21 mouse cellular contexts compared by ENCODE assay signal in the genomic region with DNA sequence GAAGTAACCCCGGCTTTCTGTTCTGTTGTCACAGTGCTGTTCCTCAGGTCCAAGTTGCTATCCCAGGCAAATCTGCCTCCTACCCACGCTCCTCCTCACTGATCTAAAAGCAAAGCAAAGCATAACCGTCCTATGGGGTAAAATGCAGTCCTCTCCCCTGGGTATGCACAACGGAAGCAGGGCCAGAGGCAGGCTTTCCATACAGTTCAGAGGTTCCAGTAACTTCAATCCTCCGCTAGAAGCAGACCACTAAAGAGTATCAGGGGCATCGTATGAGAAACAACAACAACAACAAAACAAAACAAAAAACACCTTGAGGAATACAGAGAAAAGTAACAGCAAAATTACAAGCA.
"Had no signal": no experiment of that assay in that cellular context is flagged by ENCODE, and none has a peak within 500 bp of the region (broad histone marks: within the 10 kb centered on the region; RNA-seq: fewer than 3 reads in every experiment).

No protein-coding gene starts in this region.

- DNase-seq: kidney, adult 11 months; kidney, adult 8-10 months; kidney, postnatal 10 days; kidney, postnatal 36 days; left cerebral cortex, postnatal 4 days; lung, adult 2 months; lung, postnatal 14 days; lung, postnatal 4 days; midbrain, embryonic 14.5 days; right cerebral cortex, adult 18-20 months; right cerebral cortex, postnatal 25 days; thymus, adult 18-20 months had no signal

- H3K4me3 ChIP-seq: kidney, embryonic 15.5 days; limb, embryonic 12.5 days; limb, embryonic 15.5 days; liver, embryonic 12.5 days; liver, embryonic 15.5 days; neural tube, embryonic 12.5 days; neural tube, embryonic 15.5 days; stomach, embryonic 15.5 days had no signal

- H3K4me2 ChIP-seq: kidney, embryonic 15.5 days; limb, embryonic 12.5 days; limb, embryonic 15.5 days; liver, embryonic 12.5 days; liver, embryonic 15.5 days; midbrain, embryonic 11.5 days; neural tube, embryonic 12.5 days; neural tube, embryonic 15.5 days; stomach, embryonic 15.5 days had no signal

- ATAC-seq: liver, embryonic 12.5 days had no signal

- H3K27ac ChIP-seq: liver, embryonic 12.5 days; liver, embryonic 15.5 days; neural tube, embryonic 12.5 days; neural tube, embryonic 15.5 days; stomach, embryonic 15.5 days had no signal

- H3K4me1 ChIP-seq: neural tube, embryonic 12.5 days had no signal

- H3K36me3 ChIP-seq: kidney, embryonic 15.5 days; limb, embryonic 12.5 days; limb, embryonic 15.5 days; neural tube, embryonic 12.5 days; neural tube, embryonic 15.5 days; stomach, embryonic 15.5 days had no signal

- H3K9ac ChIP-seq: kidney, embryonic 15.5 days; limb, embryonic 12.5 days; limb, embryonic 15.5 days; liver, embryonic 12.5 days; liver, embryonic 15.5 days; neural tube, embryonic 12.5 days; neural tube, embryonic 15.5 days; stomach, embryonic 15.5 days had no signal

- H3K27me3 ChIP-seq: kidney, embryonic 15.5 days; limb, embryonic 12.5 days; limb, embryonic 15.5 days; liver, embryonic 12.5 days; liver, embryonic 15.5 days; neural tube, embryonic 12.5 days; neural tube, embryonic 15.5 days; stomach, embryonic 15.5 days had no signal

- H3K9me3 ChIP-seq: kidney, embryonic 15.5 days; limb, embryonic 12.5 days; limb, embryonic 15.5 days; liver, embryonic 12.5 days; liver, embryonic 15.5 days; neural tube, embryonic 12.5 days; neural tube, embryonic 15.5 days; stomach, embryonic 15.5 days had no signal
